Mouse (Mus musculus) midbrain, embryonic 16.5 days (tissue): ENCODE data around the gene Kdm5c. TPM values are rescaled to one million over a fixed set of nuclear protein-coding genes. Genes with fewer than 3 reads are reported as not detected.

Experiments used
- ATAC-seq: fragments of 200-750 bp; cut with Nextera tagmentation; 2 replicates; pipeline ENCODE4 v1.8.0; 2017; ENCODE audit warnings: moderate TSS enrichment
- H3K27ac ChIP-seq: fragments of 300-500 bp; sonication (generic); 2 replicates; pipeline ENCODE4 v1.5.1; 2014; ENCODE audit warnings: mild to moderate bottlenecking, low read length, mixed read lengths
- H3K27me3 ChIP-seq: fragments of 300-500 bp; sonication (generic); 2 replicates; pipeline ENCODE4 v1.6.1; 2014; ENCODE audit warnings: low read depth, low read length, mixed read lengths; ENCODE audit not compliant: control insufficient read depth, insufficient read depth
- H3K36me3 ChIP-seq: fragments of 300-500 bp; sonication (generic); 2 replicates; pipeline ENCODE4 v1.6.1; 2014; ENCODE audit warnings: mild to moderate bottlenecking, low read length, moderate library complexity, mixed read lengths; ENCODE audit not compliant: control insufficient read depth, insufficient read depth
- H3K4me1 ChIP-seq: fragments of 300-500 bp; sonication (generic); 2 replicates; pipeline ENCODE4 v1.6.1; 2014; ENCODE audit warnings: mild to moderate bottlenecking, low read length, mixed read lengths; ENCODE audit not compliant: control insufficient read depth, insufficient read depth
- H3K4me2 ChIP-seq: fragments of 300-500 bp; sonication (generic); 2 replicates; pipeline ENCODE4 v1.6.1; 2014; ENCODE audit warnings: mild to moderate bottlenecking, low read length, mixed read lengths
- H3K4me3 ChIP-seq: fragments of 300-500 bp; sonication (generic); 2 replicates; pipeline ENCODE4 v1.5.1; 2014; ENCODE audit warnings: low read depth, mild to moderate bottlenecking, low read length, moderate library complexity, mixed read lengths
- H3K9ac ChIP-seq: fragments of 300-500 bp; sonication (generic); 2 replicates; pipeline ENCODE4 v1.6.1; 2014; ENCODE audit warnings: low read depth, low read length, mixed read lengths
- H3K9me3 ChIP-seq: fragments of 300-500 bp; sonication (generic); replicated peaks from 2 replicates; pipeline ENCODE4 v1.6.1; 2014; ENCODE audit warnings: mild to moderate bottlenecking, low read length, mixed read lengths; ENCODE audit not compliant: control insufficient read depth, poor library complexity, severe bottlenecking
- whole genome bisulfite sequencing: fragments of 180-500 bp; shearing (Covaris S2); extraction: QIAGEN DNeasy Blood & Tissue Kit; methylation state at CpG from one replicate; pipeline ENCODE4 v1.1.7; 2014; 5-methylcytosine and 5-hydroxymethylcytosine counted together
- polyA plus RNA-seq: library from polyadenylated mRNA; unstranded; fragments of >200 nt; fragmentation: Nextera tagmentation; extraction: Ambion mirVana; gene quantifications from 2 replicates; pipeline ENCODE4 v1.2.1, GENCODE M21; 2015

Gene Kdm5c
- polyA plus RNA-seq: 33.4 and 36.6 TPM in 2 replicates

DNA sequence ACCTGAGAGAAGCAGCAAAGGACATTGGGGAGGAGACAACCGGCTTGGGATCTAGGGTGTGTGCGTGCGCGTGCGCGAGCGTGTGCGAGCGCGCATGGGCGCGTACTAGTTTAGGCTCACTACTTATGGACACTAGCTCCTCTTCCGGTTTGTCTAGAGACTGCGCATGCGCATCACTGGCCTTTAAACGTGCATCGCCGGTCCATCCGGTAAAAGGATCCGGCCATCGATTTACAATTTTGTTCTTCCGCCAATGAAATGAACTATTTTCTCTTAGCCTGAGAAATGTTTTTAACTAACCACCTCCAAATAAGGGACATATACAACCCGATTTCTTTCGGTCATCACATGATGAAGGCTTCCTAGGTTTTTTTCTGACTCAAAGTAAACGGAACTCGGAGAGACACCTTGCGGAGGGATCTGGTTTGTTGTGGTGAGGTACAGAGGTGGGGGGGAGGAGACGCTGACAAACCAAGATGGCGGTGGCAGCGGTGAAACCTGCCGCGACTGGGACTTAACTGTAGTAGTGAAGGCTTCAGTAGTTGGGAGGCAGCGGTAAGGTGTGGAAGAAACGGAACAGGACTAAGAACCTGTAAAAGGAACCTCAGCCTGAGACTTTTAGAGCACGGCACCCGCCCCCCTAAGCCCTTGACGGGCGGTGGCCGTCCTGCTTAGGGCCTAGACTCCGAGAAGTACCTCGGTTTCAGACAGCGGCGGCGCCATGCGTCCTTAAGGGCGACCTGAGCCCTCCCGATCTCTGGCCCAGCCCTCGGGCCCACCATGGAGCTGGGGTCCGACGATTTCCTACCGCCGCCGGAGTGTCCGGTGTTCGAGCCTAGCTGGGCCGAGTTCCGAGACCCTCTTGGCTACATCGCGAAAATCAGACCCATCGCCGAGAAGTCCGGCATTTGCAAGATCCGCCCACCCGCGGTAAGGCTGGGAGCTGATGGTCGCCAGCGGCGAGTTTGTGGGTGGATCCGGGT, at the start of gene Kdm5c:
TSS of gene Kdm5c (plus strand) at position 240 of the 983 bp plus-strand sequence.
- Histone ChIP-seq H3K9me3 (no peaks in the 10 kb centered on the region), H3K4me1 (peaks cover 23% of the 10 kb centered on the region), H3K4me3 (peak within 1 kb of the TSS; percentile 88), H3K36me3 (no peaks in the 10 kb centered on the region), H3K4me2 (peak within 1 kb of the TSS; percentile 83), H3K27me3 (peaks cover 2% of the 10 kb centered on the region; the same call in 1 of the 2 replicates), H3K27ac (peak within 1 kb of the TSS; percentile 72), H3K9ac (peak within 1 kb of the TSS; percentile 93)
- WGBS: 2% methylated on average over 68 of the region's 69 CpGs
- ATAC-seq: peak; percentile 99

GRCm38 (mm10) chrX:152187151-152187550, 45.7 kb upstream of the Kdm5c start:
- Histone ChIP-seq H3K9me3 (no peaks in the 10 kb centered on the region), H3K27ac (no peak overlapping the region), H3K4me1 (no peaks in the 10 kb centered on the region), H3K9ac (no peak overlapping the region), H3K4me2 (no peak overlapping the region), H3K4me3 (no peak overlapping the region), H3K36me3 (no peaks in the 10 kb centered on the region), H3K27me3 (peaks cover 18% of the 10 kb centered on the region)
- no peak for ATAC-seq

- no peak overlapping the region for H3K9ac ChIP-seq
- no peak for ATAC-seq
- WGBS: 67% methylated on average over 1 of the region's 1 CpGs
- no peaks in the 10 kb centered on the region for H3K36me3 ChIP-seq
- no peaks in the 10 kb centered on the region for H3K9me3 ChIP-seq
- H3K27ac ChIP-seq: no peak overlapping the region
- H3K4me2 ChIP-seq: no peak overlapping the region
- H3K27me3 ChIP-seq: peaks cover 33% of the 10 kb centered on the region
- no peaks in the 10 kb centered on the region for H3K4me1 ChIP-seq
- H3K4me3 ChIP-seq: no peak overlapping the region
Observed at GRCm38 (mm10) chrX:152191266-152191665, 41.6 kb upstream of the Kdm5c start.

DNA sequence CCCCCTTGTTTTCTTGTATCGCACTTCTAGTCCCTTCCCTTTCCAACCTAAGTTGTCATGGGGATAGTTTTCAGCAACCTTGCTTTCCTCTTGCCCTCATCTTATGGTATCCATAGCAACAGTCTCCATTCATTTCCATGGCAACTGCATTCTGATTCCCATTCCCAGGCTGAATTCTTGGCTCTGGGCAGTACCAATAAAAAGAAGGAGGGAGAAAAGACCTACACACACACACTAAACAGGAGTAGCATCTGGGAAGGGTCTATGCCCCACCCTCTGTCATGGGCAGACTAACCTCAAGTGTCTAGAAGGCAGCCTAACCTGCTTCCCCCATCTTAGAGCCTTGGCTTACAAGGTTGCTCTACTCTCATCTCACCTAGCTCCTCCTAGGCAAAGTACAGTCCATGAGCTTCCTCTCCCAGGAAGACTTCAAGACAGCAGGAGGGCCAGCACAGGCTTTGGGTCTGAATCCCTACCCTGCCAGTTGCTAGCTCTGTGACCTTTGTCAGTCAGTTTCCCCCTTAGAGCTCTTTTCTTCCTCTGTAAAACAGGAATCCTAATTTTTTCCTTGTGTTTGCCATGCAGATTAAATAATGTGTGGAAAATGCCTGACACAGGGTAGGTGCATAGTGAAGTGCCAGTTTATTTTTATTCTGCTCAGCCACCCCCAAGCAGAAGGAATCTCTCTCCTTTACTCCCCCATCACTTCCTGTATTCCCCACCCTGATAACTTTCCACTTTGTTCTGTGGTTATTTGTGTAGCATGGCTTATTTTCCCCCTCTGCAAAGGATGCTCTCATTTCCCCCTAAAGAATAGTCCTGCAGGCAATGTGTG, 34.8 kb upstream of the Kdm5c start:
- H3K36me3 ChIP-seq: no peaks in the 10 kb centered on the region
- H3K27ac ChIP-seq: peak overlapping the region; percentile 92
- peaks cover 26% of the 10 kb centered on the region for H3K27me3 ChIP-seq
- WGBS: 22% methylated on average over 1 of the region's 1 CpGs
- H3K4me2 ChIP-seq: peak overlapping the region; percentile 39
- peaks cover 26% of the 10 kb centered on the region for H3K4me1 ChIP-seq
- ATAC-seq: peak; percentile 90
- no peaks in the 10 kb centered on the region for H3K9me3 ChIP-seq
- no peak overlapping the region for H3K4me3 ChIP-seq
- H3K9ac ChIP-seq: 0 out of 2 replicates have a peak overlapping the region, but pooled peaks have one; percentile 25

GRCm38 (mm10) chrX:152201737-152202421, 30.9 kb upstream of the Kdm5c start:
- no peak overlapping the region for H3K9ac ChIP-seq
- H3K9me3 ChIP-seq: no peaks in the 10 kb centered on the region
- H3K27me3 ChIP-seq: peaks cover 19% of the 10 kb centered on the region
- no peaks in the 10 kb centered on the region for H3K36me3 ChIP-seq
- ATAC-seq: no peak
- peak overlapping the region; percentile 8; the same call in 1 of the 2 replicates for H3K27ac ChIP-seq
- no peak overlapping the region; the same call in 1 of the 2 replicates for H3K4me2 ChIP-seq
- H3K4me3 ChIP-seq: no peak overlapping the region
- WGBS: 36% methylated on average over 4 of the region's 4 CpGs
- peaks cover 26% of the 10 kb centered on the region for H3K4me1 ChIP-seq

DNA sequence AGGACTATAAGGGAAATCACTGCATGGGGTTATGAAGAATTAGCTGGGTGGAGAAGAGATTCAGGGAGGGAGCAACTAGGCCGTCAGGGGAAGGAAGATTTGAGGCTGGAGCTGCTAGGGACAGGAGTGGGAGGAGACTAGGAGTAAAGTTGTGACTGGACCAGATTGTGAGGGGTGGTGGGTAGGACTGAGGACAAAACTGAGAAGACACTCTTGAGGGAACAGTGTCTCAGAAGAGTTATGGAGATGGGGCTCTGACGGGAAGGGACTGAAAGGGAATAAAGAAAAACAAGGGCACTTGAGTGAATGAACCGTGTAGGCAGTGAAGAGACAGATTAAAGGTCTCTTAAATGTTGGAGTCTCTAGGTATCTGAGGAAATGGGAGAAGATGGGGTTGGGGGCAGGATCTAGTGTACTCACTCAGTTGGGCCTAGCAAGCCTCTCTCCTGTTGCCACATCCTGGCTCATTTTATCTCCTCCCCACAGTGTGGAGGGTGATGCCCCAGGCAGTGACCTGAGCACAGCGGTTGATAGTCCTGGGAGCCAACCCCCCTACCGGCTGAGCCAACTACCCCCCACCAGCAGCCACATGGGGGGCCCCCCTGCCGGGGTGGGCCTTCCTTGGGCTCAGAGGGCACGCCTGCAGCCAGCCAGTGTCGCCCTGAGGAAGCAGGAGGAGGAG, 30.3 kb upstream of the Kdm5c start:
- Histone ChIP-seq H3K9me3 (no peaks in the 10 kb centered on the region), H3K4me2 (no peak overlapping the region), H3K4me1 (peaks cover 20% of the 10 kb centered on the region), H3K9ac (no peak overlapping the region), H3K4me3 (no peak overlapping the region), H3K36me3 (no peaks in the 10 kb centered on the region), H3K27ac (no peak overlapping the region), H3K27me3 (peaks cover 21% of the 10 kb centered on the region)
- ATAC-seq: no peak
- WGBS: 34% methylated on average over 8 of the region's 8 CpGs

DNA sequence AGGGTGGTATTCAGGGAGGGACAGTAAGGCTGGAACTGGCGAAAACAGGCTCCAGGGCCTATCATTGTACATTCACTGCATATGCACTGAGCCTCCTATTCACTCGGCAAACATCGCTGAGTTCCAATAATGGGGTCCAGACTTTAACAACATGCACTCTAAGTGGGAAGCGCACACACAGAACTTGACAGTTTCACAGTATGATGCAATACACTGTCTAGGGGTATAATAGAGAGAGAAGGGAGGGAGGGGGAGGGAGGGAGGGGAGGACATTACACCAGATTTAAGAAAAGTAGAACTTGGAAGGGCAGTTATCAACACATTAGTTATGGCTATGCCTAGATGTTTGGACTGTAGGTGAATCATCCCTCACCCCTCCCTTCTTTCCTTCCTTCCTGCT, 29.6 kb upstream of the Kdm5c start:
- Histone ChIP-seq H3K27ac (no peak overlapping the region), H3K27me3 (peaks cover 23% of the 10 kb centered on the region), H3K36me3 (no peaks in the 10 kb centered on the region), H3K4me1 (peaks cover 19% of the 10 kb centered on the region), H3K4me2 (no peak overlapping the region), H3K4me3 (no peak overlapping the region), H3K9ac (no peak overlapping the region), H3K9me3 (no peaks in the 10 kb centered on the region)
- 62% methylated on average over 4 of the region's 4 CpGs for WGBS
- ATAC-seq: no peak

- Histone ChIP-seq H3K27ac (no peak overlapping the region), H3K9ac (no peak overlapping the region), H3K36me3 (no peaks in the 10 kb centered on the region; the same call in 1 of the 2 replicates), H3K27me3 (peaks cover 40% of the 10 kb centered on the region), H3K4me1 (peaks cover 9% of the 10 kb centered on the region; the same call in 1 of the 2 replicates), H3K4me2 (no peak overlapping the region), H3K4me3 (no peak overlapping the region), H3K9me3 (no peaks in the 10 kb centered on the region)
- ATAC-seq: no peak
- 100% methylated on average over 1 of the region's 1 CpGs for WGBS
Observed at GRCm38 (mm10) chrX:152205486-152205885, 27.3 kb upstream of the Kdm5c start.
